Mouse (Mus musculus) bone marrow, adult 2 months (tissue): ENCODE data around the gene Pitpnm1. TPM values are rescaled to one million over a fixed set of nuclear protein-coding genes. Genes with fewer than 3 reads are reported as not detected.
"Not testable (repeated sequence)": the region's sequence is repeated elsewhere in the genome, so short reads cannot be mapped to it uniquely, and the experiment has no call there.

Experiments used
- H3K27ac ChIP-seq: fragments of 200-500 bp; 2 replicates; pipeline ENCODE4 v1.5.1; 2012; ENCODE audit warnings: low read depth, mild to moderate bottlenecking, control low read depth, inconsistent platforms, low read length; ENCODE audit not compliant: control insufficient read depth, poor library complexity, insufficient read depth
- H3K4me1 ChIP-seq: fragments of 200-500 bp; 2 replicates; pipeline ENCODE4 v1.6.1; 2011; ENCODE audit warnings: low read length; ENCODE audit not compliant: control insufficient read depth, insufficient read depth
- H3K4me3 ChIP-seq: fragments of 200-500 bp; replicated peaks from 2 replicates; pipeline ENCODE3; 2011; ENCODE audit warnings: mild to moderate bottlenecking, low read depth, low read length, control low read depth; ENCODE audit not compliant: control insufficient read depth
- CTCF ChIP-seq: fragments of 200-500 bp; IDR thresholded peaks from 2 replicates; pipeline ENCODE4 v1.5.1; 2011; ENCODE audit warnings: low read length, control low read depth; ENCODE audit not compliant: control insufficient read depth, insufficient read depth
- POLR2A ChIP-seq: fragments of 200-500 bp; IDR thresholded peaks from 2 replicates; pipeline ENCODE4 v1.6.1; 2011; ENCODE audit warnings: low read depth, mild to moderate bottlenecking, control low read depth, low read length, borderline replicate concordance; ENCODE audit not compliant: control insufficient read depth
- WGBS: fragments of 180-500 bp; shearing (Covaris S2); methylation state at CpG from one replicate; pipeline ENCODE4 v1.1.7; 2018; 5-methylcytosine and 5-hydroxymethylcytosine counted together
- polyA plus RNA-seq: library from polyadenylated mRNA; stranded (reverse); fragments of >200 nt; gene quantifications from 2 replicates; pipeline ENCODE4 v1.2.4, GENCODE M21; 2011; ENCODE audit warnings: low replicate concordance; ENCODE audit not compliant: missing spikeins, insufficient read depth, insufficient read length

Pitpnm1 gene
- polyA plus RNA-seq, 1 experiment = 159 TPM

GRCm38 (mm10) chr19:4129462-4129861 lies 29.7 kb downstream of the Pitpnm1 start:
- 96% methylated on average over 7 of the region's 7 CpGs for WGBS
- H3K4me3 ChIP-seq = no peak overlapping the region

GRCm38 (mm10) chr19:4130106-4130505 lies 30.3 kb downstream of the Pitpnm1 start:
- peak overlapping the region; percentile 35 for H3K4me3 ChIP-seq
- H3K27ac ChIP-seq = peak overlapping the region; percentile 40
- 78% methylated on average over 4 of the region's 4 CpGs for WGBS
- no peak for TF ChIP-seq CTCF
- no peak for TF ChIP-seq POLR2A
- H3K4me1 ChIP-seq = peaks cover 4% of the 10 kb centered on the region; the same call in 1 of the 2 replicates

More at GRCm38 (mm10) chr19:4129462-4129861, 29.7 kb downstream of the Pitpnm1 start:
- Histone ChIP-seq H3K27ac (peak overlapping the region; percentile 40; the same call in 1 of the 2 replicates), H3K4me1 (peaks cover 4% of the 10 kb centered on the region; the same call in 1 of the 2 replicates)
- no peak for TF ChIP-seq CTCF
- no peak for TF ChIP-seq POLR2A

GRCm38 (mm10) chr19:4131075-4131474 lies 31.3 kb downstream of the Pitpnm1 start:
- TF ChIP-seq CTCF = no peak
- TF ChIP-seq POLR2A = peak; percentile 39; the same call in 1 of the 2 replicates
- peak overlapping the region; percentile 57 for H3K27ac ChIP-seq
- H3K4me3 ChIP-seq = peak overlapping the region; percentile 69
- WGBS = 53% methylated on average over 5 of the region's 5 CpGs
- peaks cover 4% of the 10 kb centered on the region; the same call in 1 of the 2 replicates for H3K4me1 ChIP-seq

GRCm38 (mm10) chr19:4131768-4132167 lies 32.0 kb downstream of the Pitpnm1 start:
- peaks cover 3% of the 10 kb centered on the region; the same call in 1 of the 2 replicates for H3K4me1 ChIP-seq
- H3K27ac ChIP-seq = peak overlapping the region; percentile 47
- TF ChIP-seq POLR2A = no peak
- peak; percentile 47; the same call in 1 of the 2 replicates for TF ChIP-seq CTCF
- H3K4me3 ChIP-seq = no peak overlapping the region
- 93% methylated on average over 2 of the region's 2 CpGs for WGBS

- H3K4me1 ChIP-seq = no peaks in the 10 kb centered on the region; the same call in none of the 2 replicates
- 88% methylated on average over 4 of the region's 4 CpGs for WGBS
Observed at GRCm38 (mm10) chr19:4134354-4134753, 34.6 kb downstream of the Pitpnm1 start.

GRCm38 (mm10) chr19:4135229-4135962 lies 35.6 kb downstream of the Pitpnm1 start:
- not testable (repeated sequence) for H3K4me1 ChIP-seq, H3K4me3 ChIP-seq
- peak overlapping the region; percentile 58 for H3K27ac ChIP-seq
- WGBS = 91% methylated on average over 6 of the region's 6 CpGs

More at GRCm38 (mm10) chr19:4134354-4134753, 34.6 kb downstream of the Pitpnm1 start:
- Histone ChIP-seq H3K4me3 (no peak overlapping the region), H3K27ac (no peak overlapping the region)
- TF ChIP-seq POLR2A = no peak
- TF ChIP-seq CTCF = no peak

- WGBS = 14% methylated on average over 8 of the region's 8 CpGs
- not testable (repeated sequence) for H3K27ac ChIP-seq
- TF ChIP-seq CTCF = peak; percentile 55; the same call in 1 of the 2 replicates
Observed at GRCm38 (mm10) chr19:4135963-4136345, 36.2 kb downstream of the Pitpnm1 start.

GRCm38 (mm10) chr19:4136463-4136862 lies 36.7 kb downstream of the Pitpnm1 start:
- Histone ChIP-seq H3K4me1 (no peaks in the 10 kb centered on the region; the same call in none of the 2 replicates), H3K4me3 (no peak overlapping the region), H3K27ac (no peak overlapping the region)
- 80% methylated on average over 5 of the region's 5 CpGs for WGBS
- TF ChIP-seq CTCF = peak; percentile 32; the same call in 1 of the 2 replicates
- no peak for TF ChIP-seq POLR2A

More at GRCm38 (mm10) chr19:4135963-4136345, 36.2 kb downstream of the Pitpnm1 start:
- not testable (repeated sequence) for H3K4me3 ChIP-seq, H3K4me1 ChIP-seq
